Mouse (Mus musculus) erythroid progenitor cell, adult 5-6 weeks (primary cell): ENCODE data around the gene Serpinb6d. TPM values are rescaled to one million over a fixed set of nuclear protein-coding genes. Genes with fewer than 3 reads are reported as not detected.

Source experiments
- ATAC-seq: replicated peaks from 2 replicates; pipeline ENCODE4 v1.8.0; 2016; ENCODE audit warnings: moderate number of reproducible peaks, mild to moderate bottlenecking, moderate TSS enrichment, inconsistent platforms; ENCODE audit not compliant: poor library complexity, low FRiP score, severe bottlenecking
- total RNA-seq, 2 experiments: library from RNA; stranded (forward) in 1 of 2; stranded (reverse) in 1 of 2; fragments of 150-400 nt in 1 of 2; fragments of 186-747, 209-891 nt in 1 of 2; gene quantifications; 2 replicates each; pipeline versions ENCODE4 v1.2.3 to v1.2.4; 2015 to 2017; ENCODE audit warnings: low replicate concordance in 2 of 2

The Serpinb6d gene
- total RNA-seq (2015; ENCODE audit: low replicate concordance) (not detected in 2 replicates), total RNA-seq (2017; ENCODE audit: low replicate concordance) (not detected in 2 replicates)

DNA sequence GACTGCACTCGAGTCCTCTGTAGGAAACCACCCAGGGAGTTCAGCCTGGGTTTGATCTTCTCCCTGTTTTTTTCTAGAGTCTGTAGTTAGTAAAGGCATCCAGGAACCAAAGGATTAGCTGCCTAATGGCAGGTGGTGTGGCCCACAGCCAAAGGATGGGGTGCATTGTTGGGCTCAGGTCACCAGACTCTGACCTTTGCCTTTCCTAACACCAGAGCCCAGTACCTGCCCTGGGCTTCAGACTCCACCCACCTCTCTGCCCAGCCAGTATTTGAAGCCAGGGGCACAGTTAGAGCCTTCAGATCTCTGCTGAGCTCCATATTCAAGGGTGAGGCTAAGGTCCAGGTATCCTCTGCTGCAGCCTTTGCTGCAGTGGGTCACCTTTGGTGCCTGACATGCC, at the start of gene Serpinb6d:
Serpinb6d (plus strand) TSS at position 301 of the 400 bp plus-strand sequence.
- ATAC-seq: no peak

DNA sequence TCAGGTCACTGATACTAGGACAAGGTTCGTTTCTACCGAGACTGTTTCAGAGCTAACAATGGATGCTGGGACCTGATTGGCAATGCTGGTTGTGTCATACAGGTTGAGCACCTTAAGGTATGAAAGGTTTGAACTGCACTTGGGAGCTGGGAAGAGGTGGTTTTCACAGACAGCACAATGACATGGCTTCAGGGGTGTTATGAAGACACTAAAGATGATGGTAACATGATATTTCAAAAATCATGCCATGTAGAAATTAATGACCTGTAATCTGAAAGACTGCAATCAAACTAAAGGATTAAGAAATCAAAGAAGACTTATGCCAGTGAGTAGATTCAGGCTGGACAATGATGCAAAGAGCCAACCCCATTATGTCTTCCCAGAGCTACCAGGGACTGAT, 38.3 kb upstream of the Serpinb6d start:
- ATAC-seq: no peak

DNA sequence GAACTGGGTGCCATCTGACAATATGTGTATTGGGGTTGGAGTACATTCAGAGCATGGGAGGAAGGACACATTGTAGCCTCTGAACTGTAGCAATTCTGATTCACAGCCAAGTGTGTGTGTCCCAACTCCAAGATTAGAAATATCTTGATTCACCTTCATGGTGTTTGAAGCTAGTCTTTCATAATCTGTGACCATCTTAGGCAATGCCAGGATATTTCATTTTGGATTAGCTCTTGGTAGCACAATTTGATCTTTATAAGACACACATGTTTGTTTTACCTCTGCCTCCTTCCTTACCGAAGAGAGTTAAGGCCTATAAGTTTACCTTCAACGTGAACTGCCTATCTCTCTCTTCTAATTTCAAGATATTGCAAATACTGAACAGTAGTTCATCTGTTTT, 18.7 kb upstream of the Serpinb6d start:
- ATAC-seq: no peak

DNA sequence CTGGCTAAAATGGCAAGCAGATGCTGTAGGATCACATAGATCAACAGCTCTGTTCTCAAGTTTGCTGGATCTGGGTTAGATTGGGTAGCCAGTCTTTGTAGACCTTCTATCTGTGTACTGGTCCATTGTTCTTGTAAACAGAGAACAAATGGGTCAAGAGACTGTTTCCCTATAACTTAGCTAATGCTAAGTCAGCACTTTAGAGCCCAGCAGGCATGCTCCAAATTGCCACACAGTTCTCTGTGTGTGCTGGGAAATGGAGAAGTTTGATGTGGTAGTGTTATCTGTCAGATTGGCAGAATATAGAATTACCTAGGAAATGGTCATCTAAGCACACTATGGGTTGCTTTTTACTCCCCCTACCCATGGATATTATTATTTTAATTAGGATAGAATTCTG, 1.3 kb downstream of the Serpinb6d start:
- no peak for ATAC-seq

DNA sequence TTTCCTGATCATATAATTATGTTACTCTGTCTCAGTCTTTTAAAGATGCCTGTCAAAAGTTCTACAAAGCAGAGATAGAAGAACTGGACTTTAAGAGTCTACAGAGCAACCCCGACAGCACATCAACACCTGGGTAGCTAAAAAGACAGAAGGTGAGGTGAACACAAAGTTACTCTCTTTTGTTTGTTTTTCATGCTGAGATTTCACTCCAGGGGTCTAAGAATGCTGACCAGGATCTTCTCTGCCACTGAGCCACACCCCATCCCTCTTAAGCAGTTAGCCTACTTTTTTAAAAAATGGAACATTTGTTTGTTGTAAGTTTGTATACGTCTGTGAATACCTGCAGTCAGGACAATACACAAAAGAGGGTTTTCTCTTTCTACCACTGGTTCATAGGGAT, 59.1 kb downstream of the Serpinb6d start:
- ATAC-seq: no peak

Other genes with a start within 250 kb of the Serpinb6d start
- gene Serpinb9g, start 176.6 kb upstream of the Serpinb6d start, total RNA-seq (2015; ENCODE audit: low replicate concordance): not detected in 2 replicates
- not detected in 2 replicates for gene Serpinb9g, start 176.6 kb upstream of the Serpinb6d start, total RNA-seq (2017; ENCODE audit: low replicate concordance)
- gene Serpinb6e, start 182.0 kb downstream of the Serpinb6d start, total RNA-seq (2015; ENCODE audit: low replicate concordance): not detected in 2 replicates
- gene Serpinb6e, start 182.0 kb downstream of the Serpinb6d start, total RNA-seq (2017; ENCODE audit: low replicate concordance): not detected in 2 replicates
- not detected in 2 replicates for gene Serpinb6c, start 244.3 kb downstream of the Serpinb6d start, total RNA-seq (2015; ENCODE audit: low replicate concordance)
- not detected in 2 replicates for gene Serpinb6c, start 244.3 kb downstream of the Serpinb6d start, total RNA-seq (2017; ENCODE audit: low replicate concordance)